Mouse (Mus musculus) megakaryocyte, embryonic 14.5 days (primary cell): ENCODE results near the gene Rab26.

Experiments used
- FLI1 ChIP-seq: IDR thresholded peaks from 2 replicates; pipeline ENCODE4 v1.6.1; 2012; ENCODE audit warnings: low read length, inconsistent platforms, mixed read lengths
- GATA1 ChIP-seq: IDR thresholded peaks from 3 replicates; pipeline ENCODE4 v1.6.1; 2012; ENCODE audit warnings: mixed read lengths, low read length, inconsistent platforms, borderline replicate concordance

- TF ChIP-seq GATA1, result no peak
- TF ChIP-seq FLI1, result no peak
These were observed 29.9 kb downstream of the Rab26 start for GRCm38 (mm10) chr17:24504085-24504484.
